Mouse (Mus musculus) monocyte, adult 2 months (primary cell): ENCODE measurements around the gene 1700016C15Rik.

Experiments
- DNase-seq, 2 experiments: peaks; one replicate each; pipeline ENCODE4 v3.0.0; 2022; ENCODE audit warnings: low spot score in 2 of 2, low read depth in 1 of 2

1700016C15Rik gene

DNA sequence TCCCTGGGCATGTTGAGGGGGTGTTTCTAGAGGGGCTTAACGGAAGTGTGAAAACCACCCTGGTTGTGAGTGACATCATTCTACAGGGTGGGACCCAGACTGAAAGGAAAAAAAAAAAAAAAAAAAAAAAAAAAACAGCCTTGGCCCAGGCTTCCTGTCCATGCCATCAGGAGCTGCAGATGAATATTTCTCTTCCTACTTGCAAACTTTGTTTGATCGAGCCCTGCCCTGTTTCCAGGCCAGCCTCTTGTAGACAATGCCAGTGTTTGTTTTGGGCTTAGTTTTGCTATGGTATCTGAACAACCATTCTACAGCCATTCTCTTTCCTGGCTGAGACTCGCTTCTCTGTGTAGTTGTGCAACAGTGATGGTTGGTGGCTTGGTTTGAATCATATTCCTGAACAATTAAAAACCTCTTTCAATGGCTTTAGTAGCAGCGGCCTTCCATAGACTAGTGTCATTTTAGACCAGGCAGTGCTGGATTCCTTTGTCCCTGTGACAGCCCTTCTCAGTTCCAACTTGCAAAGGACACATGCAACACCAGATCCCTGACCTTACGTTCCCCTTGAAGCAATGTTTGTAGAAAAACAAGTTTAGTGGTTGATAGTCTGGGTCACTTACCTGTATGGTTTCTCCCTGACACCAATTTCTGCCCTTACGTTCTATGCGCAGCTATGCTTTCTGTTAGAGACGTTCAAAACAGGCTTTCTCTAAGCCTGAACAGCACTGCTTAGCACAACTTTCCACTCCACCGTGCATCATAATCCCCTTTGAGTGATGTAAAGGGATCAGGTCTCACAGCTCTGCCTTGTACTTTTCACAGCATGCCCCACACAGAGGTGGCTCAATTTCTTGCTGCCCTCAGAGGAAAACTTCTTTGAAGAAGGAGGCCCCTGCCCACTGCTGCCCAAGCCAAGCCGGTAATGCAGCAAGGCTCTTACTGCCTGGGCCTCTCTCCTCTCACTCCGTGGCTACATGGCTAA is at the start of gene 1700016C15Rik:
Gene 1700016C15Rik (plus strand): TSS at position 772 of the 982 bp plus-strand sequence.
- no peak for DNase-seq

DNA sequence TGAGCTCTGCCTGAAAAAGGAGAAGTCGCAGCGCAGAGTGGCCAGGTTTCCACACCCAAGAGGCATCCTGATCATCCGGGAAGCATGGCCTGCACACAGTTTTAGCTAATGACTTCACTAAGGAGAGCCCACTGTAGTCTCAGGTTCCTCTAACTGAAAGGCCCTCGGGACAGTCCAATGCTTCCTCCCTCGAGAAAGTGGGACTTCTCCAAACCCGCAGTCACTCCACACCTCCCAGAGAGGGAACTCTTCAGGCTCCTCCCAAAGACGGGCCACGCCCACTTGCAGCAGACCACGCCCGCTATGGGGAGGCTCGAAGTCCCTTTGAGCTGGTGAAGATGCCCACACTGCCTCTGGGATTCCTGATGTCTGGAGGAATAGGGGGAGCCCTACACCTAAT is 48.4 kb upstream of the 1700016C15Rik start:
- peak; percentile 75 to 80 for DNase-seq

DNA sequence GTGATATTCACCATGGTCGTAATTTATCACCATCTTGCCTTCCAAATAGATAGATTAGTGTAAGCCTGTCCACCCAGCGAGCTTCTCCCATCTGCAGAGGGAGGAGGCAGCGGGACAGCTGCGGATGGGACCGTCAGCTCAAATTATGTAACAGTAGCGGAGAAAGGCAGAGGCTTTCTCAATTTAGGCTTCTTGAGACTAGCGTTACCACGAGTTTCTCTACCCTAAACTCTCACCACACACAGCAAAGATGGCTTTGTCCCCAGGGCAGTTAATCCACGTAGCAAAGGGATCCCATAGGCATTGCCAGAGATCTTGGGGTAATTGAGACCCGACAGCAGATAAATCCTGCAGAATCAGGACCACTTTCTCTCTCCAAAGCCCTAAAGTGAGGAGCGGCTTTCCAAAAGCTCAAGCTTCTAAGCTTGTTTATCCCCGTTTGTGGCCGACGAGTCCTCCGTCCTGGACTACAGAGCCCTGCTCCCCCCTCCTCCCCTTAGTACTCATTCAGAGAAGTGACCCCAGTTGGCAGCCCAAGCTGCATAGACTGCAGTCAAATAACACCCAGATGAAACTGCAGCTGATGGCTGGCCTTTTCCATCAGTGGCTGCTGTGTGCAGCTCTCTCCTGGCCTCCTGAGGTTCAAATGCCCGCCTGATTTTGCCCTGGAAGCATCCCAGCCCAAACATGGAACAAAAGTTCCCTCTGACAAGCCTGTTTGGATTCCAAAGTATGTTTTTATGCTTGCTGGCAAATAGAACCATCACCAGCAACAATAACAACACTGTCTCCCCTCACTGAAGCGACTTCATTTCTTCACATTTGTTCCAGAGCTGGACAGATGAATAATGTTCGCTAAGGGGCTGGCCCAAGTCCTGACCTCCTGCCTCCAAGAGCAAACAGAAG is 45.4 kb upstream of the 1700016C15Rik start:
- DNase-seq = no peak

DNA sequence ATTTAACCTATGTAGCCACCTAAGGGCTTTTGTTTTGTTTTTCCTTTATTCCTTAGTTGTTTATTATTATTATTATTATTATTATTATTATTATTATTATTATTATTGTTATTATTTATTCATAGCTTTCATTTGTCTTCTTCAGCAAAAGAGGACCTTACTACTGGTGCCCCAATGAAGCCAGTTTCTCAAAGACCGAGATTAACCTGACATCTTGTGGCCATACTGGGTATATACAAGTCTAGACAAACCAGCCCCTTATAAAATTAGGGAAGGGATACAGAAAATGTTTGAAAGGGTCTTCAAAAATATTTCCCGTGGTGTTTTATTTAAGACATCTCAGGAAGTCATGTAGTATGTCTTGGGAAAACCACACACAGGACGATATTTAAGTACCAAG is 44.7 kb upstream of the 1700016C15Rik start:
- DNase-seq = no peak

DNA sequence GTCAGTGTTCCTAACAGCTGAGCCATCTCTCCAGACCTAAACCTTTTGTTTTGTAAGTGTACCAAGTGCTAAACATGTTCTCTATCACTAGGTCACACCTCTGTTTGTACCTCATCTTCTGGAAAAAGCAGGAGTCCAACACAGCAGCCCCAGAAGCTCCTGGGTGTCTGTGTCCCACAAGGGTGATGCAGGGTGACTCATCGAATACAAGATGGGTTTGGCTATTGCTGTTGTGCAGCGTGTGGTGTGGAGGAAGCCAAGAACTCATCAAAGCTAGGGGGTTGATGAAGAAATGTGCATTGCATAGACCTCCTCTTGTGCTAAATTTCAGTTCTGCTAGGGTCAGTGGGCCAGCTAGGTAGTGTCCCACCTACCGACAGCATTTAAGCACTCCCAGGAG is 43.5 kb upstream of the 1700016C15Rik start:
- no peak for DNase-seq

DNA sequence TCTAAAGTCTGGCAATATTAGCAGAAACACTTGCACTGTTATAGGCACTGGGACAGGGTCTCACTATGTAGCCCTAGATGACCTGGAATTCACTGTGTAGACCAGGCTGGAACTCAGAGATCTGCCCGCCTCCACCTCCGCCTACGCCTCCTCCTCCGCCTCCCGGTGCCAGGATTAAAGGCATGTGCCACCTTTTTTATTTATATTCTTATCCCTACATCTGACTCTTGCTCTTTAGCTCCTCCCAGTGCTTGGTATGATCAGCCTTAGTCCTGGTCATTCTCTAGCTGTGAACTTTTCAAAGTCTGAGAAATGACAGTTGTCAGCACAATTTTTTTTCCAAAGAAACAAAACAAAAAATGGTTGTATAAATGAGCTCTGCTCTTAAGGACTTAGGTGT is 42.6 kb upstream of the 1700016C15Rik start:
- DNase-seq = no peak

DNA sequence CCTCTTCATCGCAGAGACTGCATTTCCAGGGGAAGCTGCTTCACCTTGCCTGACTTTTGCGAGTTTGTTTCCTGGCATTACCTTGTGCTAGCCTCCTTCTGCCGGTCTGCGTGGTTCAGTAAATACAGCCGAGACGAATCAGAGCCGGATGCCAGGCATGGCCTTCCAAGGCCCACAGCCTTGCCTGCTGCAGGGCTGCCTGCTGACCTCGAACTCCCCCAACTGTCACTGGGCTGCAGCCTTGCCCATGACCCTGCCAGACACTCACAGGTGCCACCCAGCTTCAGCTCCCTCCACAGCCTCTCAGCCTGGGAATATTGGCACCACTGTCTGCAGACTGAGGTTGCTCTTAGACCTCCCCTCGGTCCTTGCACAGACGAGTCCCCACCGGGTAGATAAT is 37.1 kb upstream of the 1700016C15Rik start:
- DNase-seq = no peak

DNA sequence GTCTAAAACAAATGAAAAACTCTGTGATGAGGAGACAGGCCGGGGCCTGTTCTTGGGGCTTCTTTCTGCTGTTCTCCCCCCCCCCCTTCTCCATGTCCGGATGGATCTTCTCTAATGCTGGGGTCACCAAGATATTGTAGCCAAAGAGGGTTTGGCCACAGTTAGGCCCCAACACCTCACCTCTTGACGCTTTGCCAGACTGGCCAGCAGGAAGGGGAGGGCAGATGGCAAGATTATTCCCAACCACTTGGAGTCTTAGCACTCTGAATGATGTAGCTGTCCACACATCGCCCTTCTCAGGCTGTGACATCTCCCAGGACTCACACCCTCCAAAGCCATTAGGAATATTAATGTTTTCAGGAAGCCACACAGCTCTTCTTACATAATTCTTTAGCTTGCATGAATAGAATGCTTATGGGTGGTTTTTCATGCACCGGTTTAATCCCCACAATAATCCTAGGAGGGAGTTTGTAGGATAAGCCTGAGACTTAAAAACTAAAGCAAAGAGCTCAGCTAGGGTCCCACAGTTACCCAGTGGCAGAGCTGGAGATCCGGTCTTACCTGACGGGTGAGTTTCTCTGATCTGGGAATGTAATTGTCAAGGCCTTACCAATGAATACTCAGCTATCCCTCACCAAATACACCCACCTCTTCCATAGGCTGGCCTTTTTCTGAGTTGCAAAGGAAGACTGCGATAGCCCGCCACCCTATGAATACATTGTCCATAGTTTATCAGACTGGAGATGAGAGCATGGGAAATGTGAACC is 35.9 kb upstream of the 1700016C15Rik start:
- DNase-seq = no peak

DNA sequence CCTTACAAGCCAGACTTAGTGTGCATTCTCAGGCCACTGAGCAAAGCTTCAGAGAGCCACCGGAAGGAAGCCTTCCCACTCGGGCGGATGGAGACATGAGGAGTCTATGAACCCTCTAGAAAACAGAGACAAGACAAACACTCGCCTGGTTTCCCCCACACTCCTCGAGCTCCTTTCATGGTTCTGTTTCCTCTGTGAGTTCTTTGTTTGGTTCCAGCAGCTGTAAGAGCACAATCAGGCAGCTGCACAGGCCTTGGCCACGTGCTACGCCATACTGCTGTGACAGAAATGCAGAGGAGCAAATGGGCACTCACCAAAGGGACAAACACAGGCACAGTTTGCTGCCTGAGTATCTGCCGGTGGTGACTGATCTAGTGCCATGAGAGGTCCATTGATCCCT is 29.1 kb upstream of the 1700016C15Rik start:
- DNase-seq = no peak

DNA sequence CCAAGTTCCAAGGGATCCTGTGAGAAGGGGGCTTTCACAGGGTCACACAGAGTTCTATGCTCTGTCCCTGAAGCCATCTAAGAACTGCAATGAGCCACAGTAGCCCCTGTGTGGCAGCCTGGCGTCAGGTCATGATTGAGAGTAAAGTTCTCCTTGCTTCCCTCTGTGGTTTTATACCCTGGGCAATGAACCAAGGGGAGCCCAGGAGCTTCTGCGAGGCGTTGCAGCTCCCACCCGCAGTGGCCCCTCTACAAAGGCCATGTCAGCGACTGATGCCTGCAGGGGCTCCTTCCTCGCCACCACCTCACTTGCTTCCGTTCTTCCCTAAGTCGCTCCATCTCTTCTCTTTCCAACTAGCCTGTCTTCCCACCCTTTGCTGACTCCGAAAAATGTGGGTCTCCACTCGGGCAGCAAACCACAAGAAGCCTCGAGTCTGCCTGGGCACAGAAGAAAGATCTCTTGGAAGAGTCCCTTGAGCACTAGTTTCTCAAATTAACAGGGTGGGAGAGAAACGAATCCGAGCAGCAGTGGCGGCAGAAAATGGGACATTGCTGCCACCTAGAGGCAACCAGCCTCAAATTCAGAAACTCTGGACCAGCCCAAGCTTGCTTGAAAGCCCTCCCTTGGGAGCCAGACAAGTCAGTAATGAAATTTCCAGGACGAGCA is 27.0 kb upstream of the 1700016C15Rik start:
- DNase-seq = peak; percentile 33 to 62

DNA sequence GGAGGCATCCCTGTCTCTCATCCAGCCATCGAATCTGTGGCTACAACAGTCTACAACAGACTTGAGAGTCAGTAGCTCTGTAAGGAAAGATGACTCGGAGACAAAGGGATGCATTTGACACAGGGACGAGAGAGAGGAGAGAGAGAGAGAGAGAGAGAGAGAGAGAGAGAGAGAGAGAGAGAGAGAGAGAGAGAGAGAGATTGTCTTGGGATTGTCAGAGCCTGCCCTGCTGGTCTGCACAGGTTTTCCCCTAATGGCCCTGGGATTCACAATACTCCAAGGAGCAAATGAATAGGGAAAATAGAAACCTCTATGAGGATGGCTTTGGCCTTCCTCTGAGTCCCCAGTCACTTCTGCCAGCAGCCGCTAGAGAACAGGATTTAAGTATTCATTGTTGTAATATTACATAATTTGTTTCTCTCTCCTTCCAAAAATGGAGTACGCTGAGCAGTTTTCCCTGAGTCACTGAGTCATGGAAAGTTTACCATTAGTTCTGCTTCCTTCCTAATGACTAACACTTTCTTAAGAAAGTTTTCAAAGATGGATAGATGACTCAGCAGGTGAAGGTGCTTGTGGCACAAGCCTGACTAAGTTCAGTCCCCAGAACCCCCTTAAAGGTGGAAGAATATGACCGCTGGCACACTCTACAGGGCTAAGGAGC is 26.3 kb upstream of the 1700016C15Rik start:
- DNase-seq = no peak

DNA sequence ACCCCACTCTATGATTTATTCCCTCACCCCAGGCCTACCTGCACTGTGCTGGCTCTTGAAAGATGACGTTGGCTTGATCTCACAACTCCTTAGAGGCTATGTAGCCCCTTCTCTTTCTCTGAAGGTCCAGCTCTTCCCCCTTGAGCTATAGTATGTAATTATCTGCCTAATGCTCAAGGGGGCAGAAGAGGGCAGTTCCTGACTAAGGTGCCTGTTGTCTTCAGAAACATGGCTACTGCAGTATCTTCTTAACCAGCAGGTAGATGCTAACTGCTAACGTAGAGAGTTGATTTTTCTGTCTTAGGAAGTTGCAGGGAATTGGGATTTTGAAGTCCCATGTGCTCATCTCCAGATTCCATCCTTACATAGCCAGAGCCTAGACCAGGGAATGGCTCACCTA is 24.4 kb upstream of the 1700016C15Rik start:
- DNase-seq = no peak

DNA sequence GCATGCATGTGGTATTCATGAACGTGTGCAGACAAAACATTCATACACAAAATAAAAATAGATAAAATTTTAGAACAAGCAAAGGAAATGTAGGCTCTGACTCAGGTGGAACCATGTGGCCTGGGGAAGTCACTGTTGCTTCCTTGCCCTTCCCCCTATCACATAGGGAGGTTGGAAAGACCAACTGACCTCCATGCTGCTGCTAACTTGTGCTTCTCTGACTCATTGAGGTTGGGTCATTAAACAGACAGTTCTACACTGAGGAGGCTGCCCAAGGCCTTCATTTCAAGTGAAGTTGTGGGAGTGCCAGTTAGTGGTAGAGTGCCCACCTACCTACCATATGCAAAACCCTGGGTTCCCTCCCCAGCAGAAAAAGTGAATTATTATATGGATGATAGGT is 22.0 kb upstream of the 1700016C15Rik start:
- no peak for DNase-seq

DNA sequence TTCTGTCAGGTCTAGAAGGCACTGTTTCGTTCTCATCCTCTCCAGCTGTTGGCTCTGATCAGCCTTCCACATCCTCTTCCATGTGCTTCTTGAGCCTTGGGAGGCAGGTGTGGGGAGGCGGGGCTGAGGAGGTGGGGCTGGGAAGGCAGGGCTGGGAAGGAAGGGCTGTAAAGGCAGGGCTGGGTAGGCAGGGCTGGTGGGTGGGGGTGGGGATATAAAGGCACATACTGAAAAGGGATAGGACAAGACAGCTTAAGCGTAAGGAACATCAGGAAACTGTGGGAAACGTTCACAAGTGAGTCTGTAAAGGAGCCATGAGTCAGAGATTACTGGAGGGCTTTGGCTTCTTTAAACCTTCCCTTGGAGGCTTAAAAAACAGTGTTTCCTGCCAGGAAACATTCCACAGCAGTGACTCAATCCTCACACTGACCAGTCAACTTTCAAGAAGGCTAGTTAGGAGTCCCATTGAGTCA is 21.0 kb upstream of the 1700016C15Rik start:
- DNase-seq = no peak

DNA sequence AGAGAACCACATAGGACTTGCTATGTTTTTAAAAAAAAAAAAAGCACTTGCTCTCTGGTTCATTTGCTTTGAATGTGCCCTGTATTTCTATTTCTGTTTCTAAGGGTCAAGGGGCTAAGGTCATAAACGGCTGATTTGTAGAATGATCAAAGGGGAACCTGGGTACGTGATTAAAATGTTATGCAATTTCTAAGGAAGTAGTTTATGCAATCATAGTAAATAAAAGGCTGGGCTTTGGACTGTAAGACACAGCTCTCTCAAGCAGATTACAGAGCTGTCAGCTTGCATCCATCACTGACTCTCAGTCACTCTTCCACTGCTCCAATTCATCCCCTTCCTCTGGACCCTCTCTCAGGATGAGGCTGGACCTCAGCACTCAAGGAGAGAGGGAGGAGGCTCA is 18.6 kb upstream of the 1700016C15Rik start:
- DNase-seq = no peak

DNA sequence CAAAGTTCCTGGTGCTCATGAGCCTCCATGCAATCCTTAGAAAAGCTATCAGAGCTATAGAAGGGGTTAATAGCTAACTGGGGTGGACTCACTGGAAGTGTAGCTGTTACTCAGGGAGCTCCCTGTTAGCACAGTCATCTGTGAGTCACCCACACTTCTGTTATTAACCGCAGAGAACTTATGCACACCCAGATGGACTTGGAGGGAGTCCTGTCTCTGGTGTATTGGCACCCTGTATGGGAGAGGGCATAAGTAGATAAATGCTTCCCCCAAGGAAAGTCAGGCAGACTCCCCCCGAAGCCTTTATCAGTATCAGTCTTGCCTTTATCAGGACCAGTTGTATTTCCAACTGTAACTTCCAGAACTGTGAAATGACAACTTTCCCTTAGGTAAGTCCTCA is 18.2 kb upstream of the 1700016C15Rik start:
- DNase-seq = peak in 1 of 2 experiments; percentile 42

DNA sequence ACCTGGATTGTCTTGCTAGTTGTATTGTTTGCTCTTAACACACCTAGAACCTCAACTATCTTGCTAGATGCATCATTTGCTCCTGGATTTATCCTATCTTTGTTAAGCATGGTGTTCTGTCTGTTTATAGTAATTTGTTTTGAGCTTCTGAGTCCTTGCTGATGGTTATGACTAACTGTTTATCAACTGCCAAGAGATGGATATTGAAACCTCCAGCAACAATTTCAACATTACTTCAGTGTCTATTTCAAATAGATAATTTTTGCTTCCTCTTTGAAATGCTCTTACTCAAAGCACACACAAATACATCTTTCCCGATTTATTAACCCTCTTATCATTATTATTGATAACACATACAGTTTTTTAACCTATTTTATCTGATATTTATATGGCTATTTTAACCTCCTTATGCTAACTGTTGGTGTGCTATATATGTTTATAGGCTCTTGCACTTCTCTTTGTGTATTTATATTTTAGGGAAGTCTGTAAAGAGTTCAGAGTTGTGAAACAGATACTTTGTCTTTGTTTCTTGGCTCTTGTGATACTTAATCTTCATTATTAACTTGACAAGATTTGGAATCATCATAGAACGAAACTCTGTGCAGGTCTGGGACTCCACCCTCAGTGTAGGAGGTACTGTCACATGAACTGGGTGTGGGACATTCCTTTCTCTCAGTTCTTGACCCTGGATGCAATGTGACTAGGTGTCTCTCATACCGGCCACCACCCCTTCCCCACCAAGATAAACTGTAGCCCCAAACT is 15.8 kb upstream of the 1700016C15Rik start:
- peak; percentile 21 to 36 for DNase-seq

DNA sequence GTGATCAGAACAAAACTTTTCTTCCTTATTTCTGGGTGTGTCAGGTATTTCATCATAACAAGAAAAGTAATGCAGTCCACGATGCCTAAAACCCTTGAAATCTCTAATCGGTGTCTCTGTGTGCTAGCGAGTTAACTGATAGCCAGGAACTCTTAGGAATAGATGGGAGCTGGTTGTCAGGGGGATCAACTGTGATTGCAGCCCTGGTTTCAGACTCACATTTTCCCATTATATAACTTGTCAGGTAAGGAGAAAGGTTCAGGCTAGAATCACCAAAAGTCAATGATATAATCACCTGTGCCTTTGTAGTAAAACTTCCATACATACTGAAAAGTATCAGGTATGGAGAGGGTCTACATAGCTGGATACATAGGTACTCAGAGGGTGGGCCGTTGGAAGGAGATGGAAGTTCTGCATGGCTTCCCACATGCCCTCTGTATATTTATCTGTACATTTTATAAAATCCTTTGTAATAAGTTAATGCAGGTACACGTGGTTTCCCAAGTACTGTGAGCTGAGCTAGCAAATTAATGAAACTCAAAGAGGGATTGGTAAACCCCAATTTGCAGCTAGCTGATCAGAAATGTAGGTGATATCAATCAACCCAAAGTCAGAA is 15.1 kb upstream of the 1700016C15Rik start:
- no peak for DNase-seq

DNA sequence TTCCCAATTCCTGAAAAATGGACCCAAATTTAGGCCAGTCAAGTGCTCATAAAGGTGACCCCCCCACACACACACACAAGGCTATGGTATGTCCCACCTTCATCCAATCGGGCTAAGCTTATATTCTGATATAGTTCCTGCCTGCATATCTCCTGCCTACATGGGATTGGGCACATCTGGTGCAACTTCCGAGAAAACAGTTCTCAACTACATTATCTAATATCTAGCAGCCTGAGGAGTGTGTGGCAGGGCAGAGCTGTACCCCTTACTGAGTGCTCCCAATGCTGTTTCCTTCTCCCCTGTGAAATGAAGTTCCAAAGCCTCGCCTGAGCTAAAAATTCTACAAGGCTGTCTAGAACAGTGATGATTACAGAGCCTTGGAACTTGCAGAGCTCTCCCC is 13.2 kb upstream of the 1700016C15Rik start:
- no peak for DNase-seq
